Mouse (Mus musculus) left cerebral cortex, adult 2 months (tissue): ENCODE results near the gene Gm10912. TPM values are rescaled to one million over a fixed set of nuclear protein-coding genes. Genes with fewer than 3 reads are reported as not detected.
"Not testable (repeated sequence)": the region's sequence is repeated elsewhere in the genome, so short reads cannot be mapped to it uniquely, and the experiment has no call there.

ENCODE experiments used
- DNase-seq, 2 experiments: peaks; one replicate each; pipeline ENCODE4 v3.0.0; 2021 to 2022; ENCODE audit warnings: low spot score in 2 of 2, mixed read lengths in 1 of 2; ENCODE audit errors: extremely low spot score in 1 of 2
- H3K27ac ChIP-seq: fragments of 200-600 bp; 2 replicates; pipeline ENCODE4 v1.8.1; 2022
- H3K4me3 ChIP-seq: fragments of 200-600 bp; 2 replicates; pipeline ENCODE4 v1.8.1; 2022
- CTCF ChIP-seq: fragments of 200-600 bp; IDR thresholded peaks from 2 replicates; pipeline ENCODE4 v1.8.1; 2022; ENCODE audit warnings: antibody characterized with exemption, mild to moderate bottlenecking, moderate library complexity
- intact Hi-C: fragments of 180-260 bp; cut with DNase I; formaldehyde crosslinking; loops from one replicate; pipeline ENCODE4 v1.15.1; 2025
- total RNA-seq, 2 experiments: library from RNA; stranded (reverse); gene quantifications; 2 replicates each; pipeline ENCODE4 v1.2.3; 2021

The Gm10912 gene
- total RNA-seq, 2 experiments from 2014 or later = 0.54 to 0.68 TPM

GRCm38 (mm10) chr2:104082474-104082873 is 16.8 kb downstream of the Gm10912 start:
- intact Hi-C loops = no loop called here
- DNase-seq = no peak
- no peak for TF ChIP-seq CTCF
- Histone ChIP-seq H3K27ac (no peak overlapping the region), H3K4me3 (no peak overlapping the region)

GRCm38 (mm10) chr2:104084027-104084426 is 18.4 kb downstream of the Gm10912 start:
- H3K27ac ChIP-seq, intact Hi-C loops, DNase-seq, H3K4me3 ChIP-seq: not testable (repeated sequence)

- DNase-seq, H3K27ac ChIP-seq, intact Hi-C loops, H3K4me3 ChIP-seq: not testable (repeated sequence)
Observed at GRCm38 (mm10) chr2:104087562-104087961, 21.9 kb downstream of the Gm10912 start.

GRCm38 (mm10) chr2:104093305-104093704 is 27.7 kb downstream of the Gm10912 start:
- Histone ChIP-seq H3K4me3 (no peak overlapping the region), H3K27ac (no peak overlapping the region)
- intact Hi-C loops = no loop called here
- no peak for TF ChIP-seq CTCF
- no peak for DNase-seq

GRCm38 (mm10) chr2:104095741-104096213 is 30.2 kb downstream of the Gm10912 start, which contains the start of gene Cd59a:
TSS of gene Cd59a (plus strand) at chr2:104095801.
- DNase-seq = peak; percentile 35 to 41

GRCm38 (mm10) chr2:104096256-104096655 is 30.6 kb downstream of the Gm10912 start:
- no peak for TF ChIP-seq CTCF
- H3K27ac ChIP-seq = peak overlapping the region; percentile 66; the same call in 1 of the 2 replicates
- DNase-seq = no peak
- intact Hi-C loops = no loop called here
- peak overlapping the region; percentile 48 for H3K4me3 ChIP-seq

More at GRCm38 (mm10) chr2:104095741-104096213, 30.2 kb downstream of the Gm10912 start, which contains the start of gene Cd59a:
- H3K4me3 ChIP-seq = peak within 1 kb of the TSS; percentile 48
- peak within 1 kb of the TSS; percentile 66 for H3K27ac ChIP-seq
- intact Hi-C loops = loop anchor here (1.0 kb wide), 1 partner anchor 27 kb away; the partner anchor contains the start of gene Gm10799
- TF ChIP-seq CTCF = no peak

GRCm38 (mm10) chr2:104096796-104097195 is 31.2 kb downstream of the Gm10912 start:
- H3K27ac ChIP-seq, intact Hi-C loops, DNase-seq, H3K4me3 ChIP-seq: not testable (repeated sequence)

- intact Hi-C loops, DNase-seq, H3K4me3 ChIP-seq, H3K27ac ChIP-seq: not testable (repeated sequence)
Observed at GRCm38 (mm10) chr2:104097396-104097795, 31.8 kb downstream of the Gm10912 start.

- no peak for DNase-seq
- Histone ChIP-seq H3K27ac (no peak overlapping the region), H3K4me3 (no peak overlapping the region)
- intact Hi-C loops = no loop called here
- no peak for TF ChIP-seq CTCF
Observed at GRCm38 (mm10) chr2:104098529-104099230, 33.1 kb downstream of the Gm10912 start.

- Histone ChIP-seq H3K4me3 (no peak overlapping the region), H3K27ac (no peak overlapping the region)
- intact Hi-C loops = no loop called here
- no peak for DNase-seq
- no peak for TF ChIP-seq CTCF
Observed at GRCm38 (mm10) chr2:104099231-104099585, 33.6 kb downstream of the Gm10912 start.

GRCm38 (mm10) chr2:104099946-104100345 is 34.3 kb downstream of the Gm10912 start:
- no peak for TF ChIP-seq CTCF
- DNase-seq = no peak
- Histone ChIP-seq H3K27ac (no peak overlapping the region), H3K4me3 (no peak overlapping the region)
- intact Hi-C loops = no loop called here

- TF ChIP-seq CTCF = no peak
- intact Hi-C loops = no loop called here
- H3K27ac ChIP-seq = no peak overlapping the region
- H3K4me3 ChIP-seq = no peak overlapping the region
- no peak for DNase-seq
Observed at GRCm38 (mm10) chr2:104104800-104105199, 39.2 kb downstream of the Gm10912 start.

- H3K4me3 ChIP-seq, DNase-seq, intact Hi-C loops, H3K27ac ChIP-seq: not testable (repeated sequence)
Observed at GRCm38 (mm10) chr2:104109021-104109420, 43.4 kb downstream of the Gm10912 start.
